Mouse (Mus musculus) adrenal gland, postnatal 36 days (tissue): ENCODE measurements around the gene Nudcd3. TPM values are rescaled to one million over a fixed set of nuclear protein-coding genes. Genes with fewer than 3 reads are reported as not detected.

Source experiments
- DNase-seq, 2 experiments: peaks; one replicate each; pipeline ENCODE4 v3.0.0; 2021; ENCODE audit warnings: mixed read lengths in 1 of 2
- total RNA-seq, 2 experiments: library from RNA; stranded (reverse); gene quantifications; 2 replicates each; pipeline ENCODE4 v1.2.3; 2021

The Nudcd3 gene
- total RNA-seq, 2 experiments from 2014 or later, result 55.4 to 64.7 TPM

DNA sequence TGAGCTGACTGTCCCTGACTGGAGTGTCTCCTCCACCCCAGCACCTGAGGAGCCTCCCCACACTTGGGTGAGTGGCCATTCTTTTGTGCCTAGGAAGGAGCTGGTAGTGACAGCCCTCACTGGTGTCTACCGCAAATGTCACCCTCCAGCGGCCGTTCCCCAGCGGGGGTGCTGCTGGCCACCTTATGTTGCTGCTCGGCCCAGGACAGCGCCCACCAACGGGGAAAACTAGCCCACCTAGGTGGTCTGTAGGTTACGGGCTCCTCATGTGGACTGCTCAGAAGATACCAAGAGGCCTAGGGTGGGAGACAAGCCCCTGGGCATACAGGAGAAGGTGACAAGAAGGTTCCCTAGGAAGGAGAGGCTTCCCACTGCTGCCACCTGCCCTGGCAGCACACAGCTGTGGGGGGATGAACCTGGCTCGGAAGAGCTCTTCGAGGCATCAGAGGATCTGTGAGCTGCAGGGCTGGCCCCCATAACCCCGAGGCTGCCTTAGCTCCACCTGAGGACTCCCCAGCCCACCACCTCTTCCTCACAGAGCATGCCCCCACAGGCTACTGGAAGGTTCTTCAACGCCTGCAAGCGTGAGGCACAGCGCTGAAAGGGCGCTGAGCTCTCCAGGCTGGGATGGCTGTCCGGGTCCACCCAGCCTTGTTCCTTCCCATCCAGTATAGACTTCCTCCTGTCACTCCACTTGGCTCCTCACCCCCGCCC lies 136.6 kb downstream of the Nudcd3 start:
- no peak for DNase-seq

- DNase-seq, result no peak
These were observed 137.2 kb downstream of the Nudcd3 start for GRCm38 (mm10) chr11:6063065-6063464.

DNA sequence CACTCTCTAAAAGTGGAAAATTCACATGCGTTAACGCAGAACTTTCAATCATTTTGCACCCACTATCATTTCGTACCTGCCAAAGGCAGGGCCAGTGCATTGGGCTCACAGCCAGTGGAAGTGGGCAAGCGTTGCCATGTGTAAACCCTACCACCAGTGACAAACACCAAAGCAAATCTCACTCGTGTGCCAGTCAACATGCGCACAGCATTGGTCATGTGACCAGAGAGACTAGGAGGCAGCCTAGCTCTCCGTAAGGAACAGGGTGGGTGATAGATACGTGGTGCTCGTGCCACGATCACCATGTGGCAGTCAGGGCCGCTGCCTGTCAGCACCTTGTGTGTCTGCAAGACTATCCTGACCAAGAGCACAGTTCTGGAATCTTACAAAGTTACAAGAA lies 137.9 kb downstream of the Nudcd3 start:
- DNase-seq, result no peak

DNA sequence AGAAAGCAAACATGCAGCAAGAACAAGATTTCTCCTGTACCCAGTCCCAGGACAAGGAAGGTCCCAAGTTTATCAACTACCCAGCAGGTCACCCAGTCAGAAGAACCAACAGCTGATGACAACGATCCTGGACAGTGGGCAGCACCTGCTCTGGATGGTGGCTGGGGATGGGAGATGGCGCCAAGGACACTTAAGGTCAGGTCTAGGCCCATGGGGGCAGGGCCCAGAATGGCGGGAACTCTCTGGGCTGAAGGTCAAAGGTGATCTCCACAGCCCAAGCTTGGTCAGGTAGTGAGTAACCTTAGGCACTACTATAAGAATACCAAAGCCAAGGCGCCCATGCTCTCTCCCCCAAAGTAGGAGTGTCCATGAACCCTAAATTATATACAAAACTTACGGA lies 138.3 kb downstream of the Nudcd3 start:
- DNase-seq, result no peak

GRCm38 (mm10) chr11:6059162-6059561 lies 141.1 kb downstream of the Nudcd3 start:
- no peak for DNase-seq

Other genes starting within 250 kb of the Nudcd3 start
- gene Ykt6, start 244.7 kb downstream of the Nudcd3 start, total RNA-seq, result 10 to 100 TPM; 70.0 to 86.4 TPM
- gene Camk2b, start 134.1 kb downstream of the Nudcd3 start, total RNA-seq, result 10 to 100 TPM in 1 of 2 experiments, 1 to 10 TPM in 1; 7.8 to 14.5 TPM
- gene A730071L15Rik, start 386 bp downstream of the Nudcd3 start, total RNA-seq, result under 1 TPM in 1 of 2 experiments, not detected in 1; 0.16 TPM
- gene Npc1l1, start 29.7 kb upstream of the Nudcd3 start, total RNA-seq, result under 1 TPM; 0.07 TPM
- gene Ddx56, start 67.4 kb upstream of the Nudcd3 start, total RNA-seq, result 10 to 100 TPM; 55.5 to 59.4 TPM
- gene Tmed4, start 74.5 kb upstream of the Nudcd3 start, total RNA-seq, result 100 to 1,000 TPM; 105 to 114 TPM
- 100 to 1,000 TPM; 515 to 618 TPM for gene Ogdh, start 91.2 kb upstream of the Nudcd3 start, total RNA-seq
- gene Zmiz2, start 188.7 kb upstream of the Nudcd3 start, total RNA-seq, result 10 to 100 TPM; 49.1 to 51.0 TPM
- 1,000 to 10,000 TPM; 1,935 TPM for gene Ppia, start 215.0 kb upstream of the Nudcd3 start, total RNA-seq
- gene H2afv, start 244.0 kb upstream of the Nudcd3 start, total RNA-seq, result 10 to 100 TPM; 64.9 to 68.8 TPM